Mouse (Mus musculus) cerebellum, postnatal 36 days (tissue): Measurements from ENCODE around the gene Kdm8.
"Not testable (repeated sequence)": the region's sequence is repeated elsewhere in the genome, so short reads cannot be mapped to it uniquely, and the experiment has no call there.

Experiments used
- DNase-seq, 2 experiments: peaks; one replicate each; pipeline ENCODE4 v3.0.0; 2021 to 2022; ENCODE audit warnings: mixed read lengths in 2 of 2

The Kdm8 gene

GRCm38 (mm10) chr7:125444464-125445401 lies at the start of gene Kdm8:
TSS of gene Kdm8 (plus strand) at chr7:125444676.
- peak; percentile 93 to 94 for DNase-seq

DNA sequence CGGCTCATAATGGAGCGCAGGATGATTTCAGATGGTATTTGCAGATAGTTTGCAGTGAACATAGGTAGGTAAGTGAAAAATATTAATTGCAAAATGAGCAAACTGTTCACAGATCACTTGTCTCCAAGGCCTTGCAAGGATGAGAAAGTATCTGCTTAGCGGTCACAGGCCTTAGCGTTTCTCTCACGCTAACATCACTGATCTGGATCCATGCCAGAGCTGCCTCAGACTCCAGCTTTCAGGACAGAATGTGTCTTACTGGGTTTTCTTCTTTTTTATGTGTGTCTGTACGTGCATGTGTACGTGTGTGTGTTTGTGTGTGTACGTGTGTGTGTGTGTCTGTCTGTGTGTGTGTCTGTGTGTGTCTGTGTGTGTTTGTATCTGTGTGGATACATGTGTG lies 46.4 kb upstream of the Kdm8 start:
- DNase-seq, result no peak

- DNase-seq, result no peak
Measured at GRCm38 (mm10) chr7:125398687-125399086, 45.8 kb upstream of the Kdm8 start.

GRCm38 (mm10) chr7:125407136-125407535 lies 37.3 kb upstream of the Kdm8 start:
- no peak for DNase-seq

- no peak for DNase-seq
Measured at GRCm38 (mm10) chr7:125415087-125415486, 29.4 kb upstream of the Kdm8 start.

DNA sequence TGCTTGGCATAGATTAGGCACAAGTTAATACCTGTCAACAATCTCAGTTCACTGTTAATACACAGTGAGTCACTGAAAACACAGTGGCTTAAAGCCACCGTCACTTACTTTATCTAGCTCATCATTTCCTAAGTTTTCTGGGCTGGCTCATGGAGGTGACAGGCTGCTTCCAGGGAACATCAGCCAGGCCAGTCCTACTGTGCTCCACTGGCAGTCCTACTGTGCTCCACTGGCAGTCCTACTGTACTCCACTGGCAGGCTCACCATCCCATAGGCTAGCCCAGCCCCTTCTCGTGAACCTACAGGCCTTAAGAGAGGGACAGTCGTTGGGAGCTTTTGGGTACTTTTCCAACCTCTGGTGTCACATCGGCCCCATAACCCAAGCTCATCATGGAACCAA lies 28.7 kb upstream of the Kdm8 start:
- DNase-seq, result no peak

- no peak for DNase-seq
Measured at GRCm38 (mm10) chr7:125416762-125417161, 27.7 kb upstream of the Kdm8 start.

DNA sequence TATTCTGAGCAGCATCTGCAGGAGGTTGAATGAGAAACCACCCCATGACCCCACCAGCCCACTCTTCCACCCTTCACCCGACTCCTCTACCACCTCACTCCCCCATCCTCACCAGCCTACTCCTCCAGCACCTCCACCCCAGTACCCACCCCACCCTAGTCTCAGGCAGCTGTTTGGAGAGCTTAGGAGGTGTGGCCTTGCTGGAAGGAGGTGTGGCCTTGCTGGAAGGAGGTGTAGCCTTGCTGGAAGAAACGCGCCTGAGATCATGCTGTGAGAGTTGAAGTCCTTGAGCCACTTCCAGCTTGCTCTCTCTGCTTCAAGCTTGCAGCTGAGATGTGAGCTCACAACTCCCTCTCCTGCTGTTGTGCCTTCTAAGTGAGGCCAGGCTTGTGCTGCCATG lies 26.1 kb upstream of the Kdm8 start:
- DNase-seq, result no peak

GRCm38 (mm10) chr7:125420190-125420589 lies 24.3 kb upstream of the Kdm8 start:
- DNase-seq, result peak; percentile 21 to 35

GRCm38 (mm10) chr7:125421911-125422310 lies 22.6 kb upstream of the Kdm8 start:
- no peak for DNase-seq

- DNase-seq, result no peak
Measured at GRCm38 (mm10) chr7:125423056-125423455, 21.4 kb upstream of the Kdm8 start.

- DNase-seq, result peak; percentile 80 to 83
Measured at GRCm38 (mm10) chr7:125427492-125428090, 16.9 kb upstream of the Kdm8 start.

GRCm38 (mm10) chr7:125428381-125428780 lies 16.1 kb upstream of the Kdm8 start:
- no peak for DNase-seq

- DNase-seq, result not testable (repeated sequence)
Measured at GRCm38 (mm10) chr7:125428816-125429500, 15.5 kb upstream of the Kdm8 start.

GRCm38 (mm10) chr7:125430170-125430842 lies 14.2 kb upstream of the Kdm8 start:
- DNase-seq, result no peak

GRCm38 (mm10) chr7:125433874-125434273 lies 10.6 kb upstream of the Kdm8 start:
- DNase-seq, result no peak

GRCm38 (mm10) chr7:125434666-125435290 lies 9.7 kb upstream of the Kdm8 start:
- DNase-seq, result no peak

DNA sequence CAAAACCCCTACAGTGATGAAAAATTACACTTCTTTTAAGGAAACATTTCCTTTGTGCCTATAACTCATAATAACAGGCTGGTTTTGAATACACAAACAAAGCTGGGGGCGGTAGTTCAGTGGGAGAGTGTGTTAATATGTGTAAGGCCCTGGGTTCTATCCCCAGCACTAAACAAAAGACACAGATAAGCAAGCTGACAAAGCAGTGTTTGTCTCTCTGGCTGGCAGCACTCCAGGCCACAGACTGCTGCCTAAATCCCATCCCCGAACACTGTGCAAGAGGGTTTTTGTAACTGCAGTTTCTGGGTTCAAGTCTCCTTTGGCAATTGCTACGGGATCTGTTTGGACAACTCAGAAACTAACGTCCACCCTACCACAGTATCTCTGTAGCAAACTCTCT lies 2.2 kb upstream of the Kdm8 start:
- DNase-seq, result no peak

- no peak for DNase-seq
Measured at GRCm38 (mm10) chr7:125444076-125444463, 406 bp upstream of the Kdm8 start.

DNA sequence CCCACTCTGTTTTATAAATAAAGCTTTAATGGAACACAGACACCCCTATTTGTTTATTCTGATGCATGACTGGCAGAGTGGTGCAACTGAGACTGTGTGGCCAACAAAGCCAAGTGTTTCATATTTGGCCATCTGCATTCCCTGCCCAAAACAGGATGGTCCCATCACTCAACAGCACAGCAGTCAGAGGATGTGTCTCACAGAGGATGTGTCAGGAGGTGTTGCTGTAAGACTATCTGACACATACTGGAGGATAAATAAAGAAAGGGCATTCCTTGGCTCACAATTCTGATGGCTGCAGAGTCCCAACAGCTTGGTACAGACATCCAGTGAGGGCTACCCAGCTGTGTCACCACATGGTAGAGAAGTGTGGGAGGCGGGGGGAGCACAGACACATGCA lies 6.2 kb downstream of the Kdm8 start:
- no peak for DNase-seq

DNA sequence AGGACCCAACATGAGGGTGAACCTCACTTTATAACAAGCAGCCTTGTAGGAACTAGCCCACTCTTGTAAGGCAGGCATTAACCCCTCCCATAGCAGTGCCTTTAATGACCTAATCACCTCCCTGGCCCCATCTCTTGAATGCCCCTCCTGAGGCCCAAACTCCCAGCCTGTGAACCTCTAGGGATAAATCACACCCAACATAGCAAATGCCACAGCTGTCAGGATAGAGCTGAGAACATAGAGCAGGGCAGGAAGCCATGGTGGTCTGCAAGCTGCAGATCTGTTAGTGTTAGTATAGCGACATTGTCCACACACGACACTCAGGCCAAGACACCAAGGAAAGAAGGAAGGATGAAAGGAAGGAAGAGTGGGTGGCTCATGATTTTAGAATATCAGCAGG lies 6.6 kb downstream of the Kdm8 start:
- no peak for DNase-seq

GRCm38 (mm10) chr7:125453671-125454070 lies 9.2 kb downstream of the Kdm8 start:
- DNase-seq, result no peak

DNA sequence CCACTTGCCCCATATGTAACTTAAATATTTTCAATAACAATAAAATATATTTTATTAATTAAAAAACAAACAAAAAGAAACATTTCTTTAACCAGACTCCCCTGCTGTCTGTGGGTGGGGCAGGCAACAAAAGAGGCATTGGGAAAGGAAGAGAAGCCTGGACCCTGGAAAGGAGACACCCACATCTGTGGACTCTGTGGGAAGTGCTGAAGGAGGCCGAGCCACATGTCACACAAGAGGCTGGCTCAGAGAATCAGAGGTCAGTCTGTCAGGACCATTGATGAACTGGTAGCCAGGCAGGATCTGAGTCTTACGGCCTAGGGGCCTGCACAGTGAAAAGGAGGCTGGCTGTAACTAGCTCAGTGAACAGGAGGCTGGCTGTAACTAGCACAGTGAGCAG lies 17.7 kb downstream of the Kdm8 start:
- DNase-seq, result no peak
